Mouse (Mus musculus): ENCODE measurements around the gene Cdk5rap2.

GRCm38 (mm10) chr4:70259726-70260418 is 150.4 kb downstream of the Cdk5rap2 start:
- no peak for TF ChIP-seq CTCF (IDR thresholded peaks at IDR 0.05; ENCODE audit: low read depth, low read length)
- no peak for TF ChIP-seq POLR2A (IDR thresholded peaks at IDR 0.05; ENCODE audit: borderline replicate concordance, low read depth, low read length)
